Mouse (Mus musculus) neural tube, embryonic 12.5 days (tissue): Measurements from ENCODE around the gene Kif24. TPM values are rescaled to one million over a fixed set of nuclear protein-coding genes. Genes with fewer than 3 reads are reported as not detected.
"Not testable (repeated sequence)": the region's sequence is repeated elsewhere in the genome, so short reads cannot be mapped to it uniquely, and the experiment has no call there.

Experiments used
- ATAC-seq: fragments of 200-750 bp; cut with Nextera tagmentation; 2 replicates; pipeline ENCODE4 v1.8.0; 2017; ENCODE audit warnings: low read depth, mild to moderate bottlenecking, moderate TSS enrichment, moderate library complexity; ENCODE audit not compliant: low FRiP score
- H3K27ac ChIP-seq: fragments of 300-500 bp; sonication (generic); 2 replicates; pipeline ENCODE4 v1.5.1; 2016
- H3K27me3 ChIP-seq: fragments of 300-500 bp; sonication (generic); replicated peaks from 2 replicates; pipeline ENCODE4 v1.6.1; 2016; ENCODE audit warnings: mild to moderate bottlenecking
- H3K36me3 ChIP-seq: fragments of 300-500 bp; sonication (generic); 2 replicates; pipeline ENCODE4 v1.6.1; 2016; ENCODE audit warnings: mild to moderate bottlenecking
- H3K4me1 ChIP-seq: fragments of 300-500 bp; sonication (generic); 2 replicates; pipeline ENCODE4 v1.6.1; 2016
- H3K4me2 ChIP-seq: fragments of 300-500 bp; sonication (generic); replicated peaks from 2 replicates; pipeline ENCODE4 v1.6.1; 2016; ENCODE audit warnings: mild to moderate bottlenecking
- H3K4me3 ChIP-seq: fragments of 300-500 bp; sonication (generic); 2 replicates; pipeline ENCODE4 v1.5.1; 2016
- H3K9ac ChIP-seq: fragments of 300-500 bp; sonication (generic); 2 replicates; pipeline ENCODE4 v1.6.1; 2016; ENCODE audit warnings: mild to moderate bottlenecking
- H3K9me3 ChIP-seq: fragments of 300-500 bp; sonication (generic); 2 replicates; pipeline ENCODE4 v1.6.1; 2016; ENCODE audit warnings: mild to moderate bottlenecking
- WGBS: fragments of 180-500 bp; shearing (Covaris S2); methylation state at CpG from one replicate; pipeline ENCODE4 v1.1.7; 2016; 5-methylcytosine and 5-hydroxymethylcytosine counted together
- polyA plus RNA-seq: library from polyadenylated mRNA; unstranded; fragments of >200 nt; fragmentation: Nextera tagmentation; extraction: Ambion mirVana; gene quantifications from 2 replicates; pipeline ENCODE4 v1.2.1, GENCODE M21; 2016

The Kif24 gene
- polyA plus RNA-seq, 1 experiment from 2014 or later = 10.0 TPM

- ATAC-seq = no peak
- H3K4me3 ChIP-seq = no peak overlapping the region
- H3K27ac ChIP-seq = no peak overlapping the region
- no peak overlapping the region for H3K9ac ChIP-seq
- H3K4me1 ChIP-seq = no peaks in the 10 kb centered on the region
- no peaks in the 10 kb centered on the region for H3K27me3 ChIP-seq
- WGBS = 79% methylated on average over 8 of the region's 8 CpGs
- no peak overlapping the region for H3K4me2 ChIP-seq
- peaks cover 9% of the 10 kb centered on the region for H3K36me3 ChIP-seq
- H3K9me3 ChIP-seq = no peaks in the 10 kb centered on the region
Observed at GRCm38 (mm10) chr4:41480254-41480653, 15.6 kb upstream of the Kif24 start.

GRCm38 (mm10) chr4:41479456-41479804 is 14.7 kb upstream of the Kif24 start:
- Histone ChIP-seq H3K27me3 (no peaks in the 10 kb centered on the region), H3K27ac (no peak overlapping the region), H3K4me1 (no peaks in the 10 kb centered on the region), H3K4me2 (no peak overlapping the region), H3K36me3 (peaks cover 9% of the 10 kb centered on the region), H3K9me3 (no peaks in the 10 kb centered on the region), H3K4me3 (no peak overlapping the region), H3K9ac (no peak overlapping the region)
- 82% methylated on average over 1 of the region's 1 CpGs for WGBS
- no peak for ATAC-seq

GRCm38 (mm10) chr4:41478751-41479455 is 14.2 kb upstream of the Kif24 start:
- H3K27ac ChIP-seq = no peak overlapping the region
- no peak overlapping the region for H3K4me3 ChIP-seq
- no peak overlapping the region for H3K4me2 ChIP-seq
- H3K9ac ChIP-seq = no peak overlapping the region
- no peaks in the 10 kb centered on the region for H3K27me3 ChIP-seq
- no peaks in the 10 kb centered on the region for H3K9me3 ChIP-seq
- peaks cover 9% of the 10 kb centered on the region for H3K36me3 ChIP-seq
- 75% methylated on average over 4 of the region's 4 CpGs for WGBS
- ATAC-seq = no peak
- H3K4me1 ChIP-seq = no peaks in the 10 kb centered on the region

GRCm38 (mm10) chr4:41477648-41478160 is 13.0 kb upstream of the Kif24 start:
- no peak overlapping the region for H3K4me3 ChIP-seq
- no peak overlapping the region for H3K4me2 ChIP-seq
- H3K4me1 ChIP-seq = no peaks in the 10 kb centered on the region
- no peak overlapping the region for H3K9ac ChIP-seq
- peaks cover 9% of the 10 kb centered on the region for H3K36me3 ChIP-seq
- ATAC-seq = no peak
- 90% methylated on average over 9 of the region's 9 CpGs for WGBS
- H3K27me3 ChIP-seq = no peaks in the 10 kb centered on the region
- H3K9me3 ChIP-seq = no peaks in the 10 kb centered on the region
- no peak overlapping the region for H3K27ac ChIP-seq

- no peak overlapping the region for H3K27ac ChIP-seq
- H3K27me3 ChIP-seq = no peaks in the 10 kb centered on the region
- peaks cover 21% of the 10 kb centered on the region for H3K4me1 ChIP-seq
- no peak overlapping the region for H3K4me2 ChIP-seq
- WGBS = 91% methylated on average over 1 of the region's 1 CpGs
- no peaks in the 10 kb centered on the region for H3K9me3 ChIP-seq
- no peak for ATAC-seq
- no peak overlapping the region for H3K4me3 ChIP-seq
- H3K9ac ChIP-seq = no peak overlapping the region
- H3K36me3 ChIP-seq = no peaks in the 10 kb centered on the region
Observed at GRCm38 (mm10) chr4:41471384-41471689, 6.7 kb upstream of the Kif24 start.

- Histone ChIP-seq H3K9ac (no peak overlapping the region), H3K4me1 (peaks cover 21% of the 10 kb centered on the region), H3K36me3 (no peaks in the 10 kb centered on the region), H3K4me3 (no peak overlapping the region), H3K4me2 (no peak overlapping the region), H3K9me3 (no peaks in the 10 kb centered on the region), H3K27ac (no peak overlapping the region), H3K27me3 (no peaks in the 10 kb centered on the region)
- ATAC-seq = peak; percentile 76
- 27% methylated on average over 5 of the region's 5 CpGs for WGBS
Observed at GRCm38 (mm10) chr4:41470684-41471383, 6.1 kb upstream of the Kif24 start.

- ATAC-seq = no peak
- Histone ChIP-seq H3K27me3 (no peaks in the 10 kb centered on the region), H3K9ac (no peak overlapping the region), H3K4me1 (peaks cover 21% of the 10 kb centered on the region), H3K27ac (no peak overlapping the region), H3K4me3 (no peak overlapping the region), H3K36me3 (no peaks in the 10 kb centered on the region), H3K9me3 (no peaks in the 10 kb centered on the region), H3K4me2 (no peak overlapping the region)
- 60% methylated on average over 7 of the region's 7 CpGs for WGBS
Observed at GRCm38 (mm10) chr4:41470051-41470683, 5.5 kb upstream of the Kif24 start.

- no peak overlapping the region for H3K9ac ChIP-seq
- H3K4me1 ChIP-seq = peaks cover 21% of the 10 kb centered on the region
- H3K4me2 ChIP-seq = no peak overlapping the region
- H3K9me3 ChIP-seq = no peaks in the 10 kb centered on the region
- no peaks in the 10 kb centered on the region for H3K27me3 ChIP-seq
- H3K36me3 ChIP-seq = no peaks in the 10 kb centered on the region
- no peak overlapping the region for H3K27ac ChIP-seq
- 81% methylated on average over 10 of the region's 10 CpGs for WGBS
- no peak for ATAC-seq
- H3K4me3 ChIP-seq = no peak overlapping the region
Observed at GRCm38 (mm10) chr4:41469199-41469598, 4.5 kb upstream of the Kif24 start.

- Histone ChIP-seq H3K4me2 (no peak overlapping the region), H3K36me3 (no peaks in the 10 kb centered on the region), H3K4me1 (peaks cover 25% of the 10 kb centered on the region), H3K9ac (no peak overlapping the region), H3K9me3 (no peaks in the 10 kb centered on the region), H3K4me3 (no peak overlapping the region), H3K27ac (no peak overlapping the region), H3K27me3 (no peaks in the 10 kb centered on the region)
- no peak for ATAC-seq
- 60% methylated on average over 17 of the region's 17 CpGs for WGBS
Observed at GRCm38 (mm10) chr4:41468396-41469080, 3.9 kb upstream of the Kif24 start.

GRCm38 (mm10) chr4:41465287-41465665 is 589 bp upstream of the Kif24 start:
- Histone ChIP-seq H3K9ac (peak overlapping the region; percentile 66), H3K9me3 (no peaks in the 10 kb centered on the region), H3K4me3 (peak overlapping the region; percentile 61), H3K36me3 (no peaks in the 10 kb centered on the region), H3K27ac (no peak overlapping the region), H3K27me3 (no peaks in the 10 kb centered on the region), H3K4me2 (peak overlapping the region; percentile 68), H3K4me1 (peaks cover 20% of the 10 kb centered on the region)
- no peak; the same call in 1 of the 2 replicates for ATAC-seq
- 6% methylated on average over 17 of the region's 17 CpGs for WGBS

GRCm38 (mm10) chr4:41463051-41463738 is 1.5 kb downstream of the Kif24 start:
- ATAC-seq, H3K27me3 ChIP-seq, H3K27ac ChIP-seq, H3K36me3 ChIP-seq, H3K4me3 ChIP-seq, H3K9me3 ChIP-seq, H3K4me1 ChIP-seq, H3K9ac ChIP-seq: not testable (repeated sequence)
- peak overlapping the region; percentile 68 for H3K4me2 ChIP-seq
- WGBS = 91% methylated on average over 3 of the region's 3 CpGs

- Histone ChIP-seq H3K4me2 (no peak overlapping the region), H3K27ac (no peak overlapping the region), H3K9ac (no peak overlapping the region), H3K36me3 (no peaks in the 10 kb centered on the region), H3K4me3 (no peak overlapping the region), H3K27me3 (no peaks in the 10 kb centered on the region), H3K9me3 (no peaks in the 10 kb centered on the region), H3K4me1 (peaks cover 9% of the 10 kb centered on the region; the same call in 1 of the 2 replicates)
- no peak for ATAC-seq
- 91% methylated on average over 1 of the region's 1 CpGs for WGBS
Observed at GRCm38 (mm10) chr4:41460690-41461089, 4.0 kb downstream of the Kif24 start.
